Mouse (Mus musculus): ENCODE data around the gene Slc1a5.

DNA sequence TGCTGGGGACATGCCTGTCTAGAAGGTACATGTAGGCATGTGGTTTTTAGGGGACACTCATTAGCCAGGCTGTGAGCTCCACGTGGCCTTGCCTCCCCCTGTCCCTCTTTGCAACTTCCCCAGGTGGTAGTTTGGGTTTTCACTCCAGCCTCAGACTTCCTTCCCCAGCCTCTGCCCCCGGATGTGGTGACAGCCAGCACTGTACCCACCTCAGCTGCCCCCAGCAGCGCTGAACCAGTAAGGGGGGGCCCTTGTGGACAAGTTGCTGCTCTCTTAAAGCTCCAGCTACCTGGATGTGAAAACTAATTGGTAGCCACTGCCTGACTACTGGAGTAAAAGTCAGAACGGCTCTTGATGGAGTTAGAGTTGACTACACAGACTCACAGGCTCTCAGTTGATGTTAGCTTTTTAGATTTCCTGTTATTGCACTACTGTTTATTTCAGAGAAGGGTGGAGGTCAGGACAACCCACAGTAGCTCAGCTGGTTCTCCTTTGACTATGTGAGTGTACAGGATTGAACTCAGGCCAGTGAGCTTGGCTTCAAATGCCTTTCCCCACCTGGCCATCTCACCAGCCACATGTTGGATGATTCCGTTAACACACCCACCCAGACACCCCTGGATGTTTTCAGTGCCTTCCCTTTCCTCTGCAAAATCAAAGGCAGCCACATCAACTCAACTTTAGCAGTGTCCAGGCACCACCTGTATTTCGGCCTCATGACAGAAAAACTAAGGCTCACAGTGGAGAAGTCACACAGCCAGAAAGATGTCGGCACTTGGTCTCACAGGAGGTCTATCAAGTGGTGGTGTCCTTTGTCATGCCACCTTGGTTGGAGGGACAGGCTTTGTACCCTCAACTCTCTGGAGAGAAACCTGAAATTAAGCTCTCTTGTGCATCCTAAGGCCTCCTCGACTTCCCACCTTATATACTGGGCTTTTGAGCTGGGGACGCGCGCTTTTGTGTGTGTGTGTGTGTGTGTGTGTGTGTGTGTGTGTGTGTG, 60.7 kb downstream of the Slc1a5 start:
- TF ChIP-seq POLR2A (IDR thresholded peaks at IDR 0.05; ENCODE audit: insufficient read length, low read depth) (no peak), TCF12 (IDR thresholded peaks at IDR 0.05; ENCODE audit: insufficient read depth, poor library complexity, severe bottlenecking) (no peak), POLR2AphosphoS2 (IDR thresholded peaks at IDR 0.05; ENCODE audit: insufficient read length, low read depth) (no peak), MYOG (IDR thresholded peaks at IDR 0.05; ENCODE audit: control insufficient read depth in 1 of 3, insufficient read depth in 1 of 3, insufficient read length in 2 of 3, low read depth in 2 of 3) (no peak), MYOD1 (IDR thresholded peaks at IDR 0.05; ENCODE audit: control insufficient read depth in 1 of 3, insufficient read length in 2 of 3, low read depth in 2 of 3) (no peak), E2F4 (IDR thresholded peaks at IDR 0.05; ENCODE audit: insufficient read depth) (no peak)

Measured in myocyte (in vitro differentiated cells).